Mouse (Mus musculus) monocyte, adult 5-6 weeks (primary cell): ENCODE measurements at regions not wholly inside any gene's neighbourhood (a gene's known extent, or its start where the extent isn't known, plus 50 kb on each side); places are given as distances from the start of the nearest gene placed in this dataset.
A peak's percentile ranks its signal among the peaks of the same experiment; 100 is the strongest.

Experiments used
- ATAC-seq: fragments of 153-309, 156-312 bp; replicated peaks from 2 replicates; pipeline ENCODE4 v1.8.0; 2017; ENCODE audit warnings: mild to moderate bottlenecking; ENCODE audit not compliant: low TSS enrichment, insufficient number of reproducible peaks, severe bottlenecking, poor library complexity, low FRiP score

GRCm38 (mm10) chr3:9884691-9885354 lies 203.1 kb upstream of the Gm9833 start:
- ATAC-seq: peak; percentile 77

- ATAC-seq: no peak
These were observed 202.3 kb upstream of the Gm9833 start for GRCm38 (mm10) chr3:9885565-9885964.

GRCm38 (mm10) chr3:9886077-9886476 lies 201.8 kb upstream of the Gm9833 start:
- ATAC-seq: no peak

GRCm38 (mm10) chr3:9886765-9887626 lies 200.9 kb upstream of the Gm9833 start:
- ATAC-seq: peak; percentile 71

GRCm38 (mm10) chr3:9887627-9887994 lies 200.3 kb upstream of the Gm9833 start:
- ATAC-seq: no peak

- ATAC-seq: no peak
These were observed 199.9 kb upstream of the Gm9833 start for GRCm38 (mm10) chr3:9888051-9888450.

- ATAC-seq: no peak
These were observed 194.9 kb upstream of the Gm9833 start for GRCm38 (mm10) chr3:9892884-9893494.

- peak; percentile 55; the same call in 1 of the 2 replicates for ATAC-seq
These were observed 192.3 kb upstream of the Gm9833 start for GRCm38 (mm10) chr3:9895396-9896135.

GRCm38 (mm10) chr3:9896303-9896702 lies 191.6 kb upstream of the Gm9833 start:
- no peak for ATAC-seq

- ATAC-seq: peak; percentile 79
These were observed 186.2 kb upstream of the Gm9833 start for GRCm38 (mm10) chr3:9901663-9902062.

- peak; percentile 86 for ATAC-seq
These were observed 174.6 kb upstream of the Gm9833 start for GRCm38 (mm10) chr3:9913357-9913756.

- no peak for ATAC-seq
These were observed 171.3 kb upstream of the Gm9833 start for GRCm38 (mm10) chr3:9916538-9917106.

GRCm38 (mm10) chr3:9920331-9920730 lies 167.6 kb upstream of the Gm9833 start:
- ATAC-seq: no peak

GRCm38 (mm10) chr3:9921730-9922129 lies 166.2 kb upstream of the Gm9833 start:
- no peak for ATAC-seq

- no peak for ATAC-seq
These were observed 165.3 kb upstream of the Gm9833 start for GRCm38 (mm10) chr3:9922541-9923046.

- no peak for ATAC-seq
These were observed 163.3 kb upstream of the Gm9833 start for GRCm38 (mm10) chr3:9924630-9925029.

- no peak for ATAC-seq
These were observed 151.0 kb upstream of the Gm9833 start for GRCm38 (mm10) chr3:9936853-9937441.

- ATAC-seq: no peak
These were observed 149.3 kb upstream of the Gm9833 start for GRCm38 (mm10) chr3:9938651-9939050.
